Mouse (Mus musculus) CH12.LX (cell line): ENCODE data around the gene Fam166a. TPM values are rescaled to one million over a fixed set of nuclear protein-coding genes. Genes with fewer than 3 reads are reported as not detected.

Experiments used
- DNase-seq: peaks from one replicate; pipeline ENCODE4 v3.0.0-alpha.2; 2013; ENCODE audit errors: extremely low read depth
- H3K27ac ChIP-seq: 2 replicates; pipeline ENCODE4 v1.5.1; 2012; ENCODE audit warnings: low read depth, mild to moderate bottlenecking, control low read depth, moderate library complexity; ENCODE audit not compliant: insufficient read depth
- H3K27me3 ChIP-seq: replicated peaks from 2 replicates; pipeline ENCODE3; 2012; ENCODE audit warnings: inconsistent platforms
- H3K36me3 ChIP-seq, 2 experiments: replicated peaks in 1 of 2; 2 replicates each; pipeline versions ENCODE3 to v1.6.1; 2012; ENCODE audit warnings: inconsistent platforms in 1 of 2, low read length in 1 of 2, mild to moderate bottlenecking in 1 of 2, mixed read lengths in 1 of 2, moderate library complexity in 1 of 2; ENCODE audit not compliant: control insufficient read depth in 1 of 2, insufficient read depth in 1 of 2
- H3K4me1 ChIP-seq, 2 experiments: 2 replicates each; pipeline ENCODE4 v1.6.1; 2012; ENCODE audit warnings: inconsistent platforms in 1 of 2, moderate library complexity in 1 of 2; ENCODE audit not compliant: insufficient read depth in 2 of 2, control insufficient read depth in 1 of 2
- H3K4me2 ChIP-seq: 2 replicates; pipeline ENCODE4 v1.6.1; 2012; ENCODE audit warnings: low read depth, mild to moderate bottlenecking, control low read depth; ENCODE audit not compliant: poor library complexity, insufficient read depth, severe bottlenecking
- H3K4me3 ChIP-seq, 3 experiments: fragments of 150-350 bp in 1 of 3; sonication (generic) in 1 of 3; replicated peaks in 1 of 3; 2 replicates each; pipeline versions ENCODE3 to v1.5.1; 2011 to 2012; ENCODE audit warnings: low read depth in 2 of 3, low read length in 2 of 3, mild to moderate bottlenecking in 2 of 3, moderate library complexity in 2 of 3, control low read depth in 1 of 3, improper control_type of control experiment in 1 of 3, inconsistent platforms in 1 of 3, mixed read lengths in 1 of 3; ENCODE audit not compliant: poor library complexity in 1 of 3
- H3K79me2 ChIP-seq: replicated peaks from 2 replicates; pipeline ENCODE4 v1.6.1; 2012; ENCODE audit warnings: mild to moderate bottlenecking, moderate library complexity; ENCODE audit not compliant: control insufficient read depth, poor library complexity, insufficient read depth, severe bottlenecking; ENCODE audit errors: extremely low read depth
- H3K9ac ChIP-seq: 2 replicates; pipeline ENCODE4 v1.6.1; 2012; ENCODE audit warnings: low read depth, mild to moderate bottlenecking, control low read depth, moderate library complexity; ENCODE audit not compliant: insufficient read depth
- H3K9me3 ChIP-seq: replicated peaks from 2 replicates; pipeline ENCODE3; 2012; ENCODE audit warnings: low read length, inconsistent platforms, mixed read lengths
- BHLHE40 ChIP-seq: IDR thresholded peaks from 2 replicates; pipeline ENCODE4 v1.6.1; 2011; ENCODE audit warnings: mild to moderate bottlenecking, low read depth, low read length, improper control_type of control experiment
- CHD1 ChIP-seq: IDR thresholded peaks from 2 replicates; pipeline ENCODE4 v1.6.1; 2012; ENCODE audit warnings: low read depth, low read length, improper control_type of control experiment, inconsistent platforms
- CTCF ChIP-seq, 2 experiments: IDR thresholded peaks in 1 of 2; conservative IDR thresholded peaks in 1 of 2; 2 replicates each; pipeline ENCODE4 v1.5.1; 2011 to 2012; ENCODE audit warnings: low read depth in 2 of 2, low read length in 2 of 2, improper control_type of control experiment in 1 of 2, inconsistent platforms in 1 of 2, mild to moderate bottlenecking in 1 of 2, moderate library complexity in 1 of 2
- E2F4 ChIP-seq: IDR thresholded peaks from 2 replicates; pipeline ENCODE4 v1.6.1; 2011; ENCODE audit warnings: low read depth, low read length, improper control_type of control experiment; ENCODE audit not compliant: insufficient replicate concordance
- ELF1 ChIP-seq: IDR thresholded peaks from 2 replicates; pipeline ENCODE4 v1.6.1; 2014; ENCODE audit warnings: low read depth, mild to moderate bottlenecking, inconsistent platforms, low read length, improper control_type of control experiment
- EP300 ChIP-seq: IDR thresholded peaks from 2 replicates; pipeline ENCODE4 v1.6.1; 2011; ENCODE audit warnings: low read length, improper control_type of control experiment
- ETS1 ChIP-seq: conservative IDR thresholded peaks from 2 replicates; pipeline ENCODE4 v1.6.1; 2012; ENCODE audit warnings: low read depth, mild to moderate bottlenecking, inconsistent platforms, low read length, improper control_type of control experiment, moderate library complexity
- GABPA ChIP-seq: IDR thresholded peaks from 2 replicates; pipeline ENCODE4 v1.6.1; 2012; ENCODE audit warnings: low read depth, low read length, improper control_type of control experiment, inconsistent platforms; ENCODE audit not compliant: insufficient replicate concordance
- HCFC1 ChIP-seq: IDR thresholded peaks from 2 replicates; pipeline ENCODE4 v1.6.1; 2012; ENCODE audit warnings: low read depth, mild to moderate bottlenecking, inconsistent platforms, low read length, improper control_type of control experiment
- IRF4 ChIP-seq: IDR thresholded peaks from 2 replicates; pipeline ENCODE4 v1.6.1; 2014; ENCODE audit warnings: low read depth, mild to moderate bottlenecking, inconsistent platforms, low read length, improper control_type of control experiment
- MAFK ChIP-seq: IDR thresholded peaks from 2 replicates; pipeline ENCODE4 v1.6.1; 2011; ENCODE audit warnings: low read length, improper control_type of control experiment; ENCODE audit not compliant: insufficient replicate concordance
- MAX ChIP-seq: IDR thresholded peaks from 2 replicates; pipeline ENCODE4 v1.6.1; 2011; ENCODE audit warnings: low read length, improper control_type of control experiment
- MAZ ChIP-seq: IDR thresholded peaks from 2 replicates; pipeline ENCODE4 v1.6.1; 2012; ENCODE audit warnings: low read depth, mild to moderate bottlenecking, inconsistent platforms, low read length, improper control_type of control experiment, moderate library complexity
- MXI1 ChIP-seq: IDR thresholded peaks from 2 replicates; pipeline ENCODE4 v1.6.1; 2011; ENCODE audit warnings: mild to moderate bottlenecking, low read depth, low read length, improper control_type of control experiment
- PAX5 ChIP-seq: IDR thresholded peaks from 2 replicates; pipeline ENCODE4 v1.6.1; 2012; ENCODE audit warnings: low read length, inconsistent platforms, mixed read lengths
- POLR2A ChIP-seq: IDR thresholded peaks from 2 replicates; pipeline ENCODE4 v1.6.1; 2011; ENCODE audit warnings: low read depth, mild to moderate bottlenecking, improper control_type of control experiment, low read length
- POLR2AphosphoS2 ChIP-seq: IDR thresholded peaks from 2 replicates; pipeline ENCODE4 v1.6.1; 2011; ENCODE audit warnings: low read depth, low read length, improper control_type of control experiment
- RCOR1 ChIP-seq: conservative IDR thresholded peaks from 2 replicates; pipeline ENCODE4 v1.6.1; 2012; ENCODE audit warnings: low read depth, mild to moderate bottlenecking, inconsistent platforms, low read length, improper control_type of control experiment
- SIN3A ChIP-seq: IDR thresholded peaks from 2 replicates; pipeline ENCODE4 v1.6.1; 2012; ENCODE audit warnings: low read length, improper control_type of control experiment, inconsistent platforms
- SMC3 ChIP-seq: IDR thresholded peaks from 2 replicates; pipeline ENCODE4 v1.6.1; 2011; ENCODE audit warnings: low read depth, low read length, improper control_type of control experiment
- TCF12 ChIP-seq: IDR thresholded peaks from 2 replicates; pipeline ENCODE4 v1.6.1; 2014; ENCODE audit warnings: low read depth, mild to moderate bottlenecking, inconsistent platforms, low read length, improper control_type of control experiment
- UBTF ChIP-seq: IDR thresholded peaks from 2 replicates; pipeline ENCODE4 v1.6.1; 2012; ENCODE audit warnings: low read depth, mild to moderate bottlenecking, inconsistent platforms, low read length, improper control_type of control experiment, moderate library complexity
- USF2 ChIP-seq: conservative IDR thresholded peaks from 2 replicates; pipeline ENCODE4 v1.6.1; 2011; ENCODE audit warnings: low read depth, low read length, improper control_type of control experiment
- ZNF384 ChIP-seq: IDR thresholded peaks from 2 replicates; pipeline ENCODE4 v1.6.1; 2012; ENCODE audit warnings: low read depth, low read length, improper control_type of control experiment, inconsistent platforms
- dilution Hi-C: fragments of 300-500 bp; cut with MboI; formaldehyde crosslinking; loops from 2 replicates; pipeline ENCODE4 v1.14.3; 2020; ENCODE audit warnings: low sequenced_read_pairs; ENCODE audit not compliant: extremely low pct_unique_long_range_greater_than_20kb, extremely low pct_ligation_motif_present
- in situ Hi-C: fragments of 300-500 bp; cut with MboI; formaldehyde crosslinking; loops from 3 replicates; pipeline ENCODE4 v1.14.3; 2019; ENCODE audit warnings: low sequenced_read_pairs, low pct_ligation_motif_present, low pct_unique_long_range_greater_than_20kb, mixed read lengths
- polyA plus RNA-seq: library from polyadenylated mRNA; unstranded; fragments of >175 nt; gene quantifications from 2 replicates; pipeline ENCODE4 v1.2.1, GENCODE M21; 2012; ENCODE audit warnings: low read depth; ENCODE audit not compliant: insufficient read length
- total RNA-seq, 2 experiments: library from RNA; depleted of rRNA; stranded (reverse); fragments of 300-350 nt in 1 of 2; fragments of >200 nt in 1 of 2; gene quantifications; 2 replicates each; pipeline ENCODE4 v1.2.3; 2012 to 2014

The Fam166a gene
- total and polyA plus RNA-seq, 3 experiments = 0.38 to 23.4 TPM; not detected in 1

- Histone ChIP-seq H3K36me3 (peaks cover 5 to 22% of the 10 kb centered on the region in 2 experiments), H3K4me1 (peaks cover 23 to 63% of the 10 kb centered on the region in 2 experiments), H3K27me3 (no peaks in the 10 kb centered on the region), H3K9me3 (no peaks in the 10 kb centered on the region), H3K4me2 (peak overlapping the region; percentile 48), H3K9ac (no peak overlapping the region), H3K79me2 (peaks cover 5% of the 10 kb centered on the region; the same call in 1 of the 2 replicates), H3K4me3 (peak overlapping the region; percentile 16 to 86 (median 80)), H3K27ac (no peak overlapping the region)
- in situ Hi-C loops = no loop called here
- dilution Hi-C loops = no loop called here
- TF ChIP-seq HCFC1 (no peak), IRF4 (no peak)
- no peak for DNase-seq
Measured at GRCm38 (mm10) chr2:25264286-25264660, 45.7 kb downstream of the Fam166a start.

- Histone ChIP-seq H3K9me3 (no peaks in the 10 kb centered on the region), H3K27ac (no peak overlapping the region), H3K4me1 (peaks cover 23 to 64% of the 10 kb centered on the region in 2 experiments), H3K4me3 (peak overlapping the region in 1 of 3 experiments; percentile 2), H3K79me2 (peaks cover 5% of the 10 kb centered on the region; the same call in 1 of the 2 replicates), H3K27me3 (no peaks in the 10 kb centered on the region), H3K9ac (no peak overlapping the region), H3K36me3 (peaks cover 8 to 27% of the 10 kb centered on the region in 2 experiments), H3K4me2 (peak overlapping the region; percentile 48)
- no peak for DNase-seq
- dilution Hi-C loops = no loop called here
- in situ Hi-C loops = no loop called here
- TF ChIP-seq POLR2A (no peak), SIN3A (no peak), MAX (no peak), GABPA (no peak), CHD1 (no peak), IRF4 (no peak)
Measured at GRCm38 (mm10) chr2:25264851-25265250, 46.3 kb downstream of the Fam166a start.

- Histone ChIP-seq H3K36me3 (peaks cover 8 to 40% of the 10 kb centered on the region in 2 experiments), H3K4me2 (peak overlapping the region; percentile 48), H3K9ac (peak overlapping the region; percentile 8; the same call in 1 of the 2 replicates), H3K27ac (no peak overlapping the region), H3K27me3 (no peaks in the 10 kb centered on the region), H3K9me3 (no peaks in the 10 kb centered on the region), H3K79me2 (peaks cover 13% of the 10 kb centered on the region), H3K4me3 (peak overlapping the region; percentile 8 to 39 (median 25)), H3K4me1 (peaks cover 23 to 76% of the 10 kb centered on the region in 2 experiments)
- in situ Hi-C loops = no loop called here
- dilution Hi-C loops = no loop called here
- peak; percentile 41 for DNase-seq
- no peak for TF ChIP-seq CTCF (conservative IDR thresholded peaks at IDR 0.05 in 1 of 2, IDR thresholded peaks at IDR 0.05 in 1 of 2; ENCODE audit: low read depth in 2 of 2, low read length in 2 of 2)
- no peak for TF ChIP-seq USF2
- TF ChIP-seq PAX5 = no peak
- TF ChIP-seq MAZ = no peak
- no peak for TF ChIP-seq SMC3
- no peak for TF ChIP-seq HCFC1
- no peak for TF ChIP-seq RCOR1
- TF ChIP-seq E2F4 = no peak
- TF ChIP-seq ZNF384 = no peak
- no peak for TF ChIP-seq ETS1
- TF ChIP-seq MAX = no peak
- TF ChIP-seq MAFK = no peak
- TF ChIP-seq MXI1 = no peak
- TF ChIP-seq POLR2A = no peak
- TF ChIP-seq UBTF = no peak
- no peak for TF ChIP-seq BHLHE40
- TF ChIP-seq TCF12 = no peak
- no peak for TF ChIP-seq EP300
- TF ChIP-seq POLR2AphosphoS2 = no peak
- no peak; the same call in 1 of the 2 replicates for TF ChIP-seq ELF1
- TF ChIP-seq, all 38 proteins: peak for 0
Measured at GRCm38 (mm10) chr2:25265897-25266656, 47.5 kb downstream of the Fam166a start.
